Mouse (Mus musculus): ENCODE measurements at regions not wholly inside any gene's neighbourhood (a gene's known extent, or its start where the extent isn't known, plus 50 kb on each side); places are given as distances from the start of the nearest gene placed in this dataset.

DNA sequence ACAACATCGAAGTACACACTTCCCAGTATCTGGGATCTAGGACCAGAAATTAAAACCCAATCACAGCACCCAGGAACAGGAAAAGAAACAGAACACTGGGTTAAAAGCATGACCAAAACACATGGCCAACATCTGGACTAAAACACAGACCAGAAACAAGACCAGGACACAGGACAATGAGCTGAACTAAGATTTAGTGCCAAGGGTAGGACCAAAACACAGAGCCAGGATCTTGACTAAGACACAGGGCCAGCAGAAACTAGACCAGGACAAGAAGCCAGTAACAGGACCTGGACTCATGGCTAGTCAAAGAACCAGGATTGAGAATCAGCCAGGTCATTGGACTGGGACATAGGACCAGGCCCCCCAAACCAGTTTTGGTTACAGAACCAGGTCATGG, 149.6 kb upstream of the Klf6 start:
- Histone ChIP-seq H3K4me1 (replicated peaks; ENCODE audit: control insufficient read depth, insufficient read depth) (no peaks in the 10 kb centered on the region), H3K27me3 (ENCODE audit: control insufficient read depth, insufficient read depth, low read length) (no peaks in the 10 kb centered on the region), H3K36me3 (ENCODE audit: control insufficient read depth, insufficient read depth, low read length) (no peaks in the 10 kb centered on the region), H3K9ac (ENCODE audit: low read length) (no peak overlapping the region), H3K27ac (replicated peaks) (no peak overlapping the region), H3K4me2 (replicated peaks; ENCODE audit: low read depth) (no peak overlapping the region), H3K9me3 (ENCODE audit: control insufficient read depth, low read length) (no peaks in the 10 kb centered on the region), H3K4me3 (ENCODE audit: low read depth, low read length) (no peak overlapping the region)
- 82% methylated on average over 1 of the region's 1 CpGs for WGBS
- ATAC-seq (ENCODE audit: low FRiP score, low TSS enrichment) (no peak), DNase-seq (ENCODE audit: low spot score) (no peak)
- TF ChIP-seq CTCF (IDR thresholded peaks at IDR 0.05; ENCODE audit: low read depth) (no peak), EP300 (optimal IDR thresholded peaks at IDR 0.05) (no peak)

DNA sequence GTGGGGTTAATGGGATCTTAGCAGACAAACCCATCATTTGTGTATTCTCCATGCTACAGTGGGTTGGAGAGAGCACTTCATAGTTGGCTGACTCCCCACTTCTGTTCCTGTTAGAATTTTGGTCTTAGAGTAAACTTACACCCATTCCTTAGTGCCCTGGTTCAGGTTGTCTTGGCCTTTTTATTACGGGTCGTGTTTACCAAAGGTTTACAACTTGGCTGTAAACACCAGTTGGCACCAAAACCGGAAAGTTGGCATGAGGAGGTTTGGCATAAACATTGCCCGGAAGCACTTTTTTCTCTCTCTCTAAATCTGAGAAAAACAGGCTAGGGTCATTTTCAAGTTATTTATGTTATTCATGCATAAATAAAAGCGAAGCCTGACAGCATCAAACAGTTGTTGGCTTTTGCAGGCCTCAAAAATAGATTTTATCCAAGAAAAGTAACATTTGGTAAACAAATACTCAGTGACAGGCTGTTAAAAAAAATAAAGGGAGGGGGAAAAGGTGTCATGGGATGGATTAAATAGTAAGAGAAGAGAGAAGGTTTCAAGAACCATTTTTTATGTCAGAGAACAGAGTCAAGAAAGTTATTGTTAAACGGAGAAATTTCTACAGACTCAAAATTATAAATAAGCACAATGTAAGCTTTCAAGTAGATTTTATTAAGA, 148.0 kb upstream of the Klf6 start:
- Histone ChIP-seq H3K27me3 (ENCODE audit: control insufficient read depth, insufficient read depth, low read length) (no peaks in the 10 kb centered on the region), H3K4me1 (replicated peaks; ENCODE audit: control insufficient read depth, insufficient read depth) (no peaks in the 10 kb centered on the region), H3K9ac (ENCODE audit: low read length) (no peak overlapping the region), H3K36me3 (ENCODE audit: control insufficient read depth, insufficient read depth, low read length) (no peaks in the 10 kb centered on the region), H3K4me3 (ENCODE audit: low read depth, low read length) (no peak overlapping the region), H3K4me2 (replicated peaks; ENCODE audit: low read depth) (no peak overlapping the region), H3K27ac (replicated peaks) (no peak overlapping the region), H3K9me3 (ENCODE audit: control insufficient read depth, low read length) (no peaks in the 10 kb centered on the region)
- 44% methylated on average over 6 of the region's 6 CpGs for WGBS
- DNase-seq (ENCODE audit: low spot score) (no peak), ATAC-seq (ENCODE audit: low FRiP score, low TSS enrichment) (no peak)
- TF ChIP-seq EP300 (optimal IDR thresholded peaks at IDR 0.05) (no peak), CTCF (IDR thresholded peaks at IDR 0.05; ENCODE audit: low read depth) (no peak)

GRCm38 (mm10) chr13:5714191-5714591, 147.1 kb upstream of the Klf6 start:
- whole genome bisulfite sequencing = 29% methylated on average over 12 of the region's 12 CpGs
- Histone ChIP-seq H3K27ac (replicated peaks) (peak overlapping the region; percentile 59; the same call in 1 of the 2 replicates), H3K9ac (ENCODE audit: low read length) (no peak overlapping the region), H3K4me1 (replicated peaks; ENCODE audit: control insufficient read depth, insufficient read depth) (no peaks in the 10 kb centered on the region), H3K9me3 (ENCODE audit: control insufficient read depth, low read length) (no peaks in the 10 kb centered on the region), H3K4me2 (replicated peaks; ENCODE audit: low read depth) (peak overlapping the region; percentile 35), H3K4me3 (ENCODE audit: low read depth, low read length) (peak overlapping the region; percentile 12), H3K27me3 (ENCODE audit: control insufficient read depth, insufficient read depth, low read length) (no peaks in the 10 kb centered on the region), H3K36me3 (ENCODE audit: control insufficient read depth, insufficient read depth, low read length) (no peaks in the 10 kb centered on the region)
- TF ChIP-seq EP300 (optimal IDR thresholded peaks at IDR 0.05) (no peak), CTCF (IDR thresholded peaks at IDR 0.05; ENCODE audit: low read depth) (no peak)
- peak; percentile 17 for DNase-seq (ENCODE audit: low spot score)
- ATAC-seq (ENCODE audit: low FRiP score, low TSS enrichment) = peak; percentile 51; the same call in 1 of the 2 replicates

DNA sequence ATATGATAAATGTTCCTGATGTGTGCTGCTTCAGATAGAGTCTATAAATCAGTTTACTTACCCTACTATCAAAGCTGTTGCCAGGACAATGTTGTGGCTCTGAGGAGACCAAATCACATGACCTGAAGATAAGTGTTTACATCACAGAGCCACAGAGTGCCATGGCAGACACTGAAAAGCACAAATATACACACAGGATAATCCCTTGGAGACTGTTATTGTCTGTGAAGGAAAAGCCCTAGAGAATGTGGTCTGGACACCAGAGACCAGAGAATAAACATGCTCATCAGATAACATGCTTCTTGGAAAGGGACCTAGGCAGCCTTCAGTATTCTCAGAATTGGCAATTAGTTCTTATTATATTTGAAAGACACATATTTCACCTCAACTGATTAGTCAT, 146.5 kb upstream of the Klf6 start:
- H3K27ac ChIP-seq (replicated peaks) = peak overlapping the region; percentile 59; the same call in 1 of the 2 replicates
- no peaks in the 10 kb centered on the region for H3K9me3 ChIP-seq (ENCODE audit: control insufficient read depth, low read length)
- ATAC-seq (ENCODE audit: low FRiP score, low TSS enrichment) (peak; percentile 53; the same call in 1 of the 2 replicates), DNase-seq (ENCODE audit: low spot score) (no peak)
- no peak overlapping the region for H3K9ac ChIP-seq (ENCODE audit: low read length)
- TF ChIP-seq EP300 (optimal IDR thresholded peaks at IDR 0.05) (no peak), CTCF (IDR thresholded peaks at IDR 0.05; ENCODE audit: low read depth) (no peak)
- no peak overlapping the region for H3K4me3 ChIP-seq (ENCODE audit: low read depth, low read length)
- H3K4me1 ChIP-seq (replicated peaks; ENCODE audit: control insufficient read depth, insufficient read depth) = no peaks in the 10 kb centered on the region
- H3K36me3 ChIP-seq (ENCODE audit: control insufficient read depth, insufficient read depth, low read length) = no peaks in the 10 kb centered on the region
- H3K27me3 ChIP-seq (ENCODE audit: control insufficient read depth, insufficient read depth, low read length) = no peaks in the 10 kb centered on the region
- H3K4me2 ChIP-seq (replicated peaks; ENCODE audit: low read depth) = peak overlapping the region; percentile 35

GRCm38 (mm10) chr13:5716749-5717148, 144.5 kb upstream of the Klf6 start:
- DNase-seq (ENCODE audit: low spot score) (no peak), ATAC-seq (ENCODE audit: low FRiP score, low TSS enrichment) (no peak)
- no peak overlapping the region for H3K27ac ChIP-seq (replicated peaks)
- 84% methylated on average over 3 of the region's 3 CpGs for WGBS
- H3K9me3 ChIP-seq (ENCODE audit: control insufficient read depth, low read length) = no peaks in the 10 kb centered on the region
- no peak overlapping the region for H3K9ac ChIP-seq (ENCODE audit: low read length)
- no peak overlapping the region for H3K4me3 ChIP-seq (ENCODE audit: low read depth, low read length)
- no peak for TF ChIP-seq EP300 (optimal IDR thresholded peaks at IDR 0.05)
- no peak for TF ChIP-seq CTCF (IDR thresholded peaks at IDR 0.05; ENCODE audit: low read depth)
- H3K4me1 ChIP-seq (replicated peaks; ENCODE audit: control insufficient read depth, insufficient read depth) = no peaks in the 10 kb centered on the region
- no peaks in the 10 kb centered on the region for H3K27me3 ChIP-seq (ENCODE audit: control insufficient read depth, insufficient read depth, low read length)
- H3K36me3 ChIP-seq (ENCODE audit: control insufficient read depth, insufficient read depth, low read length) = no peaks in the 10 kb centered on the region
- H3K4me2 ChIP-seq (replicated peaks; ENCODE audit: low read depth) = no peak overlapping the region

DNA sequence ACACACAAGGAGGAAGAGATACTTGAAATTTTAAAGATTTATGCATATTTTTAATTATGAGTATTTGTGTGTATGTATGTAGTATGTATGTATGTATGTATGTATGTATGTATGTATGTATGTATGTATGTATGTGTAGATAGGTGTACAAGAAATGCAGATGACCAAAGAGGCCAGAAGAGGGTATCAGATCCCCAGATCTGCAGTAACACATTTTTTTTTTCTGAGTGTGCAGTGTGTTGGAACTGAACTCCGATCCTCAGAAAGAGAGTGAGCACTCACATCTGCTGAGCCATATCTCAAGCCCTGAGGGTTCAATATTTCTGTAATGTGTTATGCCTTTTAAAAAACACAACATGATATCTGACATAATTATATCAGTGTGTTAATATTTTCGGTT, 138.0 kb upstream of the Klf6 start:
- DNase-seq (ENCODE audit: low spot score) (no peak), ATAC-seq (ENCODE audit: low FRiP score, low TSS enrichment) (no peak)
- Histone ChIP-seq H3K27ac (replicated peaks) (no peak overlapping the region), H3K36me3 (ENCODE audit: control insufficient read depth, insufficient read depth, low read length) (no peaks in the 10 kb centered on the region), H3K4me3 (ENCODE audit: low read depth, low read length) (no peak overlapping the region), H3K4me1 (replicated peaks; ENCODE audit: control insufficient read depth, insufficient read depth) (no peaks in the 10 kb centered on the region), H3K9ac (ENCODE audit: low read length) (no peak overlapping the region), H3K27me3 (ENCODE audit: control insufficient read depth, insufficient read depth, low read length) (no peaks in the 10 kb centered on the region), H3K9me3 (ENCODE audit: control insufficient read depth, low read length) (no peaks in the 10 kb centered on the region), H3K4me2 (replicated peaks; ENCODE audit: low read depth) (no peak overlapping the region)
- 92% methylated on average over 2 of the region's 2 CpGs for WGBS
- TF ChIP-seq EP300 (optimal IDR thresholded peaks at IDR 0.05) = no peak
- TF ChIP-seq CTCF (IDR thresholded peaks at IDR 0.05; ENCODE audit: low read depth) = no peak

Data from stomach, postnatal 0 days (tissue).